Mouse (Mus musculus) kidney, adult 2 months (tissue): ENCODE measurements around the gene Rbfox1.

Source experiments
- CTCF ChIP-seq: fragments of 200-500 bp; conservative IDR thresholded peaks from 2 replicates; pipeline ENCODE4 v1.5.1; 2011; ENCODE audit warnings: low read depth, mild to moderate bottlenecking, control low read depth, low read length, moderate library complexity, mixed read lengths; ENCODE audit not compliant: insufficient read depth, insufficient read length
- POLR2A ChIP-seq: fragments of 200-500 bp; IDR thresholded peaks from one replicate; pipeline ENCODE4 v1.6.1; 2011; ENCODE audit warnings: low read depth, low read length, control low read depth

GRCm38 (mm10) chr16:6284317-6284716, 399.2 kb downstream of the Rbfox1 start:
- TF ChIP-seq POLR2A (no peak), CTCF (no peak)
